Mouse (Mus musculus) bone marrow, adult 2 months (tissue): ENCODE data around the gene Alk. TPM values are rescaled to one million over a fixed set of nuclear protein-coding genes. Genes with fewer than 3 reads are reported as not detected.

Source experiments
- H3K27ac ChIP-seq: fragments of 200-500 bp; 2 replicates; pipeline ENCODE4 v1.5.1; 2012; ENCODE audit warnings: low read depth, mild to moderate bottlenecking, control low read depth, inconsistent platforms, low read length; ENCODE audit not compliant: control insufficient read depth, poor library complexity, insufficient read depth
- H3K4me1 ChIP-seq: fragments of 200-500 bp; 2 replicates; pipeline ENCODE4 v1.6.1; 2011; ENCODE audit warnings: low read length; ENCODE audit not compliant: control insufficient read depth, insufficient read depth
- H3K4me3 ChIP-seq: fragments of 200-500 bp; replicated peaks from 2 replicates; pipeline ENCODE3; 2011; ENCODE audit warnings: mild to moderate bottlenecking, low read depth, low read length, control low read depth; ENCODE audit not compliant: control insufficient read depth
- CTCF ChIP-seq: fragments of 200-500 bp; IDR thresholded peaks from 2 replicates; pipeline ENCODE4 v1.5.1; 2011; ENCODE audit warnings: low read length, control low read depth; ENCODE audit not compliant: control insufficient read depth, insufficient read depth
- POLR2A ChIP-seq: fragments of 200-500 bp; IDR thresholded peaks from 2 replicates; pipeline ENCODE4 v1.6.1; 2011; ENCODE audit warnings: low read depth, mild to moderate bottlenecking, control low read depth, low read length, borderline replicate concordance; ENCODE audit not compliant: control insufficient read depth
- WGBS: fragments of 180-500 bp; shearing (Covaris S2); methylation state at CpG from one replicate; pipeline ENCODE4 v1.1.7; 2018; 5-methylcytosine and 5-hydroxymethylcytosine counted together
- polyA plus RNA-seq: library from polyadenylated mRNA; stranded (reverse); fragments of >200 nt; gene quantifications from 2 replicates; pipeline ENCODE4 v1.2.4, GENCODE M21; 2011; ENCODE audit warnings: low replicate concordance; ENCODE audit not compliant: missing spikeins, insufficient read depth, insufficient read length

Gene Alk
- polyA plus RNA-seq, 1 experiment = not detected

DNA sequence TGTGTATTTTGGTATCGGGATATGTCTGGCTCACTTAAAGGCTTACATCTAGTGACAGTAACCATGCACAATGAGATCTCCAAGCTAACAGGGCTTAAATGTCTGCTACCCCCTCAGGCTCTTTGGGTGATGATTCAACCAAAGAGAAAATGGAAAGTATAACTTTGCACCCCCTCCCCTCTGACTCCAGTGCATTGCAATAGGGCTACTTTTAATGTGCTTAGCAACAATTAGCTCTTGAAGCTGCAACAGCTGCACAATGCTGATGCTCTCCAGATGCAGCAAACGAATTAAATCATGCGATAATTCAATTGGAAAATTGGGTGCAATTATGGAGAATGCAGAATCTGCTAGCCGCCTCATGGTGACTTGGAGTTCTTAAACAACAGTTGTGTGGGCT, 278.5 kb downstream of the Alk start:
- TF ChIP-seq POLR2A (no peak), CTCF (no peak)

GRCm38 (mm10) chr17:72319576-72319975, 284.9 kb downstream of the Alk start:
- H3K4me3 ChIP-seq = no peak overlapping the region
- no peaks in the 10 kb centered on the region for H3K4me1 ChIP-seq
- H3K27ac ChIP-seq = no peak overlapping the region
- TF ChIP-seq CTCF = no peak
- TF ChIP-seq POLR2A = no peak

More for the DNA sequence above, 278.5 kb downstream of the Alk start:
- 83% methylated on average over 4 of the region's 4 CpGs for WGBS
- Histone ChIP-seq H3K4me1 (no peaks in the 10 kb centered on the region), H3K4me3 (no peak overlapping the region), H3K27ac (no peak overlapping the region)

DNA sequence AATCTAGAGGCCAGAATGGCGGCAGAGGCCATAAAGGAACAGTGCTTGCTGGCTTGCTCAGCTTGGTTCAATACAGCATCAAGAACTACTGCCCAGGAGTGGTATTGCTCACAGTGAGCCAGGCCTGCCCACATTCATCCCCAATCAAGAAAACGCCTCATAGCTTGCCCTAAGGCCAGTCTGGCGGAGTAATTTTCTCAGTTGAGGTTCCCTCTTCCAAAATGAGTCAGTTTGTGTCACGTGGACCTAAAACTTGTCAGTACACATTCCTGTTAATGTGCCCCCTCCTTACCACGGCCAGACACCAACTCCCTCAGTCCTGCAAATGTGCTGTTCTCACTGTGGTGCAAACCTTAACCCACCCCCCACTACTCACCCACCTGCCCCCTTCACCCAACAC, 304.8 kb downstream of the Alk start:
- Histone ChIP-seq H3K4me1 (no peaks in the 10 kb centered on the region), H3K4me3 (no peak overlapping the region)
- WGBS = 79% methylated on average over 5 of the region's 5 CpGs

DNA sequence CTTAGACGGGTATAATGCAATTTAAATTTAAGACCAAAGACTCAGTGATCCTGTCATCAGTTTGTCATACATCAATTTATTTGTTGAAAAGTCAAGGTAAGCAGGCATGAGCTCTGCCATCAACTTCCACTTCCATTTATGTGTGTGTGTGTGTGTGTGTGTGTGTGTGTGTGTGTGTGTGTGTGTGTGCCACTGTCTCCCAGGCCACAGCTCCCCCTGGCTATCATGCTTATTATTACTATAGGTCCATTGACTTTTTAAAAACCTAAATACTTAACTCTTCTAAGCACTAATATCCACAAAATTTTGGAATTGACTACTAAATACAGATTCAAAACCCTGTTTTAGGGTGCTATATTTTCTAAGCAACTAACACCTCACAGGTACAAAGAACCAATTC, 308.1 kb downstream of the Alk start:
- Histone ChIP-seq H3K4me1 (no peaks in the 10 kb centered on the region), H3K27ac (no peak overlapping the region), H3K4me3 (no peak overlapping the region)
- TF ChIP-seq POLR2A = no peak
- TF ChIP-seq CTCF = no peak
- 85% methylated on average over 1 of the region's 1 CpGs for WGBS

More for the DNA sequence above, 304.8 kb downstream of the Alk start:
- TF ChIP-seq POLR2A (no peak), CTCF (no peak)
- no peak overlapping the region for H3K27ac ChIP-seq

DNA sequence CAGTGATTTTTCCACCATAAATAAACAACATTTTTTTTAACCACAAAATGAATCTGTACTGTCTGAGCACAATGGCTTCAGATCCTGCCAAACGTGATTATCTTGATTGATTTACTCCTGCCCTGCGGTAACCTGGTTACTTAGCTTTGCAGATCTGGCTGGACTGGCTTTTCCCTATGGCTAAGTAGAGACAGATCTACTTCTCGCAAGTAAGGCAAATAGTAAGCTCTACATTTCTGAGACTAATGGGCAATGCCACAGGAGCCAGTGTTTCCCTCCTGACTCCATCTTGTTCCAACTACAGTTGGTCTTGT, 311.2 kb downstream of the Alk start:
- H3K4me3 ChIP-seq = no peak overlapping the region
- TF ChIP-seq CTCF = no peak
- TF ChIP-seq POLR2A = no peak
- 65% methylated on average over 3 of the region's 3 CpGs for WGBS
- H3K4me1 ChIP-seq = no peaks in the 10 kb centered on the region
- no peak overlapping the region for H3K27ac ChIP-seq

- no peak for TF ChIP-seq POLR2A
- no peak for TF ChIP-seq CTCF
- no peak overlapping the region for H3K4me3 ChIP-seq
- WGBS = 87% methylated on average over 6 of the region's 6 CpGs
- no peaks in the 10 kb centered on the region for H3K4me1 ChIP-seq
- no peak overlapping the region for H3K27ac ChIP-seq
Observed at GRCm38 (mm10) chr17:72292444-72293266, 311.8 kb downstream of the Alk start.

DNA sequence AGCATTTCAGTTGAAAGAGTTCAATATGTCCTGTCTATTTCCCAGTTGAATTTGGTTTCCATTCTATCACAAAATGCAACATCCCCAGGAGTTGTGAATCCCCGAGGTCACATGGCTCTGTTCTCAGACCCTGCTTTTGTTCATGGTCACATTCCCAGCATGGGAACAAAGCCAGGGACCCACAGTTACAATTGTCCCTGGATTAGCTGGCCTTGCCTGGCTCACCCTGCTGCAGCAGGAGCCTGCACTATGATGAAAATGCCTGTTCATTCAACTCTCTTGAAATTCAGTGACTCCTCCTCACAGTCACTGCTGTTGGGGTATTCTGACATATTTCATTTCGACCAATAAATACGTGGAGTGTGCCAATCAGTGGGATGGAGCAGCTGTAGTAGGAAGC, 318.5 kb downstream of the Alk start:
- H3K27ac ChIP-seq = no peak overlapping the region
- no peak overlapping the region for H3K4me3 ChIP-seq
- TF ChIP-seq CTCF (no peak), POLR2A (no peak)
- WGBS = 62% methylated on average over 3 of the region's 3 CpGs
- H3K4me1 ChIP-seq = no peaks in the 10 kb centered on the region

DNA sequence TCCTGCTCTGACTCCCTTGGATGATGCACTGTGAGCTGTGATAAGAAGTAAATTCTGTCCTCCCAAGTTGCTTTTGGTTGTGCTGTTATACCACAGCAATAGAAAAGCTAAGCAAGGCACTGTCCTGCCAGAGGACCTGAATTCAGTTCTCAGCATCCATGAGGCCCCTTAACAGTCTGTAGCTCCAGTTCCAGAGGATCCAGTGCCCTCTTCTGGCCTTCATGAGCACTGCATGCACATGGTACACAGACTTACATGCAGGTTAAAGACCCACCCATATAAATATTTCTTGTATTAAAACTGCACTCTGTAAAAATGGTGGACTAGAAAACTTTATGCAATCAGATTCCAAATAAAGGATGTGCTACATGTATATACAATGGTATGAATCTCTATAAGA, 326.1 kb downstream of the Alk start:
- H3K4me3 ChIP-seq = no peak overlapping the region
- H3K4me1 ChIP-seq = no peaks in the 10 kb centered on the region
- no peak for TF ChIP-seq CTCF
- TF ChIP-seq POLR2A = no peak
- no peak overlapping the region for H3K27ac ChIP-seq

- 79% methylated on average over 6 of the region's 6 CpGs for WGBS
- TF ChIP-seq CTCF (no peak), POLR2A (no peak)
- Histone ChIP-seq H3K4me1 (no peaks in the 10 kb centered on the region), H3K27ac (no peak overlapping the region), H3K4me3 (no peak overlapping the region)
Observed at GRCm38 (mm10) chr17:72276778-72277177, 327.6 kb downstream of the Alk start.
